Mouse (Mus musculus) embryonic facial prominence, embryonic 12.5 days (tissue): ENCODE measurements at regions not wholly inside any gene's neighbourhood (a gene's known extent, or its start where the extent isn't known, plus 50 kb on each side); places are given as distances from the start of the nearest gene placed in this dataset.

Source experiments
- ATAC-seq: fragments of 200-750 bp; cut with Nextera tagmentation; 2 replicates; pipeline ENCODE4 v1.8.0; 2017; ENCODE audit not compliant: insufficient number of reproducible peaks, insufficient read depth, low FRiP score, low TSS enrichment
- H3K27ac ChIP-seq: fragments of 300-500 bp; sonication (generic); 2 replicates; pipeline ENCODE4 v1.5.1; 2016; ENCODE audit warnings: mild to moderate bottlenecking
- H3K27me3 ChIP-seq: fragments of 300-500 bp; sonication (generic); 2 replicates; pipeline ENCODE4 v1.6.1; 2016; ENCODE audit warnings: mild to moderate bottlenecking, moderate library complexity
- H3K36me3 ChIP-seq: fragments of 300-500 bp; sonication (generic); 2 replicates; pipeline ENCODE4 v1.6.1; 2016; ENCODE audit warnings: mild to moderate bottlenecking
- H3K4me1 ChIP-seq: fragments of 300-500 bp; sonication (generic); 2 replicates; pipeline ENCODE4 v1.6.1; 2016
- H3K4me2 ChIP-seq: fragments of 300-500 bp; sonication (generic); replicated peaks from 2 replicates; pipeline ENCODE4 v1.6.1; 2016; ENCODE audit warnings: mild to moderate bottlenecking, moderate library complexity
- H3K4me3 ChIP-seq: fragments of 300-500 bp; sonication (generic); 2 replicates; pipeline ENCODE4 v1.5.1; 2016; ENCODE audit warnings: mild to moderate bottlenecking
- H3K9ac ChIP-seq: fragments of 300-500 bp; sonication (generic); 2 replicates; pipeline ENCODE4 v1.6.1; 2016; ENCODE audit warnings: mild to moderate bottlenecking, moderate library complexity
- H3K9me3 ChIP-seq: fragments of 300-500 bp; sonication (generic); 2 replicates; pipeline ENCODE4 v1.6.1; 2016; ENCODE audit warnings: mild to moderate bottlenecking, moderate library complexity
- WGBS: fragments of 180-500 bp; shearing (Covaris S2); methylation state at CpG from one replicate; pipeline ENCODE4 v1.1.7; 2016; 5-methylcytosine and 5-hydroxymethylcytosine counted together

GRCm38 (mm10) chr3:147133408-147133807 lies 281.2 kb downstream of the Ttll7 start:
- Histone ChIP-seq H3K9ac (no peak overlapping the region), H3K27ac (no peak overlapping the region), H3K4me2 (no peak overlapping the region), H3K4me3 (no peak overlapping the region), H3K9me3 (no peaks in the 10 kb centered on the region), H3K27me3 (no peaks in the 10 kb centered on the region), H3K4me1 (no peaks in the 10 kb centered on the region), H3K36me3 (no peaks in the 10 kb centered on the region)
- no peak for ATAC-seq
- WGBS = 91% methylated on average over 13 of the region's 13 CpGs

- no peak overlapping the region for H3K4me3 ChIP-seq
- H3K4me1 ChIP-seq = no peaks in the 10 kb centered on the region
- 69% methylated on average over 3 of the region's 3 CpGs for WGBS
- no peaks in the 10 kb centered on the region for H3K27me3 ChIP-seq
- H3K36me3 ChIP-seq = no peaks in the 10 kb centered on the region
- H3K4me2 ChIP-seq = no peak overlapping the region
- ATAC-seq = no peak
- no peaks in the 10 kb centered on the region for H3K9me3 ChIP-seq
- no peak overlapping the region for H3K9ac ChIP-seq
- H3K27ac ChIP-seq = no peak overlapping the region
Measured at GRCm38 (mm10) chr3:147140414-147140813, 288.2 kb downstream of the Ttll7 start.

- Histone ChIP-seq H3K27me3 (no peaks in the 10 kb centered on the region), H3K9ac (no peak overlapping the region), H3K4me1 (no peaks in the 10 kb centered on the region), H3K27ac (no peak overlapping the region), H3K4me2 (no peak overlapping the region), H3K9me3 (no peaks in the 10 kb centered on the region), H3K4me3 (no peak overlapping the region), H3K36me3 (no peaks in the 10 kb centered on the region)
- WGBS = 37% methylated on average over 3 of the region's 3 CpGs
- no peak for ATAC-seq
Measured at GRCm38 (mm10) chr3:147153456-147153855, 301.3 kb downstream of the Ttll7 start.

- Histone ChIP-seq H3K4me3 (no peak overlapping the region), H3K4me1 (no peaks in the 10 kb centered on the region), H3K27ac (0 out of 2 replicates have a peak overlapping the region, but pooled peaks have one; percentile 30), H3K36me3 (no peaks in the 10 kb centered on the region), H3K9ac (no peak overlapping the region), H3K27me3 (no peaks in the 10 kb centered on the region), H3K4me2 (no peak overlapping the region), H3K9me3 (no peaks in the 10 kb centered on the region)
- ATAC-seq = no peak
- 38% methylated on average over 2 of the region's 2 CpGs for WGBS
Measured at GRCm38 (mm10) chr3:147153998-147154397, 301.8 kb downstream of the Ttll7 start.

- Histone ChIP-seq H3K36me3 (no peaks in the 10 kb centered on the region), H3K9ac (no peak overlapping the region), H3K27ac (no peak overlapping the region), H3K9me3 (no peaks in the 10 kb centered on the region), H3K4me2 (no peak overlapping the region), H3K4me3 (no peak overlapping the region), H3K4me1 (no peaks in the 10 kb centered on the region), H3K27me3 (no peaks in the 10 kb centered on the region)
- no peak for ATAC-seq
- 92% methylated on average over 10 of the region's 10 CpGs for WGBS
Measured at GRCm38 (mm10) chr3:147163126-147163525, 311.0 kb downstream of the Ttll7 start.

DNA sequence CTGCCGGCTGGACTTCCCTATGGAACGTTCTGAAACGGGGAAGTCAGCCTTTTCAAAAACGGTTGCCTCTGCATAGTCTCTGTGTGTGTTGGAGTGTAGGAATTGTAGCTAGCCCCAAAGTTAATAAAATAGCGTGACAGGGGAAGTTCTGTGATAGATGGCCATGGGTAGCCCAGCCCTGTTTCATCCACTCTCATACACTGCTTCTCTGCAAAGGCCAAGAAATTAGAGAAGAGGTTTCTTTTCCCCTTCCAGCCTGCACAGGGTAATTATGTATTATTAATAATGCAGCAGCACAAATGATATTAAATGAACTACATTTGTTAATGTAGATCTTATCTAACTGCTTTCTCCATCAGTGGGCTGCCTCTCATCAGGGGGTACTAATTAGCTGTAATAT lies 311.4 kb downstream of the Ttll7 start:
- Histone ChIP-seq H3K4me1 (no peaks in the 10 kb centered on the region), H3K36me3 (no peaks in the 10 kb centered on the region), H3K4me2 (no peak overlapping the region), H3K4me3 (no peak overlapping the region), H3K9me3 (no peaks in the 10 kb centered on the region), H3K9ac (no peak overlapping the region), H3K27me3 (no peaks in the 10 kb centered on the region), H3K27ac (no peak overlapping the region)
- ATAC-seq = no peak
- WGBS = 90% methylated on average over 5 of the region's 5 CpGs

GRCm38 (mm10) chr3:147164931-147165330 lies 312.8 kb downstream of the Ttll7 start:
- Histone ChIP-seq H3K27ac (no peak overlapping the region), H3K4me2 (no peak overlapping the region), H3K4me1 (peaks cover under 1% of the 10 kb centered on the region; the same call in 1 of the 2 replicates), H3K9me3 (no peaks in the 10 kb centered on the region), H3K36me3 (no peaks in the 10 kb centered on the region), H3K9ac (no peak overlapping the region), H3K4me3 (no peak overlapping the region), H3K27me3 (no peaks in the 10 kb centered on the region)
- WGBS = 56% methylated on average over 6 of the region's 6 CpGs
- ATAC-seq = no peak

DNA sequence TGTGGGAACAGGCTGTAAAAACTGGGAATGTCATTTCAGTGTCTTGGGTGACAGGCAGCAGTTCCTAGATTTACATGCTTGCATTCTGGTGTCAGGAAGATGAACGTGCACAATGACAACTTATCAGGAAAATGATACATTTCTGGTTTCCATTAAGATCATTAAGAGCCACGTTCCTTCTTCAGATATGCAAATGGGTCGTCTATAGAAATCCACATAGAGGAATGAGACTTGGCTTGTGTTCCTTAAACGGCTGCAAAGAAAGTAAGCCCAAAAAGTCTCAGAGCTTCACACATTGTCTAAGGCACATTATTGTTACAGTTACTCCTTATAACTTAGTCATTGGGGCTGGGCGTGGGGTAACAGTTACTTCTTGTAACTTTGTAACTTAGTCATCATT lies 314.4 kb downstream of the Ttll7 start:
- peaks cover 4% of the 10 kb centered on the region; the same call in 1 of the 2 replicates for H3K4me1 ChIP-seq
- H3K9ac ChIP-seq = no peak overlapping the region
- no peak overlapping the region for H3K27ac ChIP-seq
- 59% methylated on average over 5 of the region's 5 CpGs for WGBS
- ATAC-seq = no peak
- no peaks in the 10 kb centered on the region for H3K9me3 ChIP-seq
- no peak overlapping the region for H3K4me2 ChIP-seq
- H3K27me3 ChIP-seq = no peaks in the 10 kb centered on the region
- no peak overlapping the region for H3K4me3 ChIP-seq
- H3K36me3 ChIP-seq = no peaks in the 10 kb centered on the region

DNA sequence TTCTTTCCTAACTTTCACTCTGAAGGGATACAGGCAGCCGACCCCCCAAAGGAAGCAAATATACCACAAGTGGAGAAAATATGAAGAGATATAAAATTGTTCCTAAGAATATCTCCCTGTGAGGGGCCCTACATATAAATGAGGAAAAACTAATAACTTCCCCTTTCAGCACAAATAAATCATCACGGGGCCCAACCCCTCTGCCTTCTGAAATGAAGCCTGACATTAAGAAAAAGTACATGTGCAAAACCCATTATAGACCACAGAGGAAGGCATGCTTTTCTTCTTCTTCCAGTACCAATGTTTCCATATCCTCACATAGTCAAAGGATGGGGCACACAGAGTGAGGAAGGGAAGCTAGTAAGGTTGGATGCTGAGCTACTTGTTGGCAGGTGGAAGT lies 317.0 kb downstream of the Ttll7 start:
- no peak for ATAC-seq
- Histone ChIP-seq H3K27ac (no peak overlapping the region), H3K9me3 (no peaks in the 10 kb centered on the region), H3K4me1 (peaks cover 4% of the 10 kb centered on the region; the same call in 1 of the 2 replicates), H3K27me3 (no peaks in the 10 kb centered on the region), H3K4me3 (no peak overlapping the region), H3K9ac (no peak overlapping the region), H3K4me2 (no peak overlapping the region), H3K36me3 (no peaks in the 10 kb centered on the region)
- whole genome bisulfite sequencing = 93% methylated on average over 2 of the region's 2 CpGs

DNA sequence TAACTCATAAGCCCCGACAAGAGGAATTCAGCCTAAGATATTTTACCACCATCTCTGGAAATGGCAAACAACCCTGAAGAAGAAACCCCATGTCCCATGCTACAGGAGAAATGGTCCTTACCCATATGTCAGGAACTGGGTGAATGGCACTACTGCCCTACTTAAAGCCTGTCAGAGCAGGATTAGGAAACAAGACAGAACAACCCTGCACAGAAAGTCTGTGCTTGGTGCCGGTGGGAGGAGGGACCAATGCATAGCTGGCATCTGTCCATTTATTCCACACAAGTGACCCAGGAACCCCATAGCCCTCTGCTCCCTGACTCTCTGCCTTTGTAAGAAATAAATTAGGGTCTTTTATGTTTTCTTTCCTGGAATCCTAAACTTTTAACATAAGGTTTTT lies 317.9 kb downstream of the Ttll7 start:
- no peak overlapping the region for H3K27ac ChIP-seq
- WGBS = 60% methylated on average over 2 of the region's 2 CpGs
- no peaks in the 10 kb centered on the region for H3K9me3 ChIP-seq
- no peak overlapping the region for H3K4me2 ChIP-seq
- H3K27me3 ChIP-seq = no peaks in the 10 kb centered on the region
- peaks cover 4% of the 10 kb centered on the region; the same call in 1 of the 2 replicates for H3K4me1 ChIP-seq
- no peaks in the 10 kb centered on the region for H3K36me3 ChIP-seq
- no peak overlapping the region for H3K4me3 ChIP-seq
- H3K9ac ChIP-seq = no peak overlapping the region
- ATAC-seq = no peak

DNA sequence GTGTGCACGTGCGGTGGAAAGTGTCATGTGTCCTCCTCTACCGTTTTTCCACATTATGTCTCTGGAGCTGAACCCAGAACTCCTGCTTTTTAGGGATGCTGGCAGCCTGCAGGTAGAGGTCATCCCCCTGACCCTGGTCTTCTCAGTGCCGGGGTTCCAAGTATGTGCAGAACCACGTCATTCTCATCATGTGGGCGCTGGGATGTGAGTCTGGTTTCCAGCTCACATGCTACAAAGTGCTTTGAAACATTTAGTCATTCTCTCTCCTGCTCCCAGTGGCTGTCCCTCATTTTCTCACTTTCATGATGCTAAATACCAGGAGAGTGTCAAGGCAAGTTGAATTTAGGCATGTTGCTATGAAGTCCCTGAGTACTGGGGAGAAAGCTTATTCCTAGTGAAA lies 326.6 kb downstream of the Ttll7 start:
- Histone ChIP-seq H3K27me3 (peaks cover 4% of the 10 kb centered on the region; the same call in 1 of the 2 replicates), H3K4me2 (no peak overlapping the region), H3K9me3 (no peaks in the 10 kb centered on the region), H3K36me3 (no peaks in the 10 kb centered on the region), H3K9ac (no peak overlapping the region), H3K27ac (no peak overlapping the region), H3K4me1 (peaks cover 21% of the 10 kb centered on the region), H3K4me3 (no peak overlapping the region)
- 75% methylated on average over 6 of the region's 6 CpGs for WGBS
- no peak for ATAC-seq

DNA sequence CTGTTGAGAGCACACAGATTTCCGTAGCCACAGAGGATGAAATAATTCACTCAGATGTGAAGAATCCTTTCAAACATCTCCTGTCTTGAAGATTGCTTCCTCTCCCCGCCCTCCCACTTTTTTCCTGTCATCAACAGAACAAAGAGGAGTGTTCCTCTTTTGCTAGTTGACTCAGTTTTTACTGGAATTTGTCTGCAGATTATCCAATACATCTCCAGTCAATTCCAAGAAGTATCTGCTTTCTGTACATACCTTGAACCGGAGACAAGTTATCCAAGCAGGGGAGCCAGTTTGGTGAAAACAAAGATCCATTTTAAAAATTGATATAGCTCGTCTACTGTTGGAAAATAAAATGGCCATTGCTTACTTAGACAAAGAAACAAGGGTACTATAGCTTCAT lies 328.5 kb downstream of the Ttll7 start:
- no peaks in the 10 kb centered on the region for H3K36me3 ChIP-seq
- peaks cover 21% of the 10 kb centered on the region for H3K4me1 ChIP-seq
- H3K4me2 ChIP-seq = no peak overlapping the region
- no peak overlapping the region for H3K4me3 ChIP-seq
- H3K9me3 ChIP-seq = no peaks in the 10 kb centered on the region
- no peak overlapping the region for H3K9ac ChIP-seq
- ATAC-seq = no peak
- H3K27ac ChIP-seq = no peak overlapping the region
- 66% methylated on average over 4 of the region's 4 CpGs for WGBS
- peaks cover 4% of the 10 kb centered on the region; the same call in 1 of the 2 replicates for H3K27me3 ChIP-seq
